Mouse (Mus musculus) limb, embryonic 15.5 days (tissue): ENCODE measurements around the gene Nme8. TPM values are rescaled to one million over a fixed set of nuclear protein-coding genes. Genes with fewer than 3 reads are reported as not detected.

Experiments
- ATAC-seq: fragments of 200-750 bp; cut with Nextera tagmentation; 2 replicates; pipeline ENCODE4 v1.8.0; 2017; ENCODE audit warnings: low read depth, moderate TSS enrichment; ENCODE audit not compliant: insufficient number of reproducible peaks, low FRiP score, low TSS enrichment
- H3K27ac ChIP-seq: fragments of 300-500 bp; sonication (generic); 2 replicates; pipeline ENCODE4 v1.5.1; 2015; ENCODE audit warnings: moderate library complexity, mild to moderate bottlenecking, inconsistent platforms
- H3K27me3 ChIP-seq: fragments of 300-500 bp; sonication (generic); 2 replicates; pipeline ENCODE4 v1.6.1; 2015; ENCODE audit warnings: inconsistent platforms
- H3K36me3 ChIP-seq: fragments of 300-500 bp; sonication (generic); 2 replicates; pipeline ENCODE4 v1.6.1; 2015; ENCODE audit warnings: inconsistent platforms
- H3K4me1 ChIP-seq: fragments of 300-500 bp; sonication (generic); 2 replicates; pipeline ENCODE4 v1.6.1; 2015; ENCODE audit warnings: inconsistent platforms
- H3K4me2 ChIP-seq: fragments of 300-500 bp; sonication (generic); 2 replicates; pipeline ENCODE4 v1.6.1; 2015; ENCODE audit warnings: mild to moderate bottlenecking, inconsistent platforms
- H3K4me3 ChIP-seq: fragments of 300-500 bp; sonication (generic); 2 replicates; pipeline ENCODE4 v1.5.1; 2015; ENCODE audit warnings: mild to moderate bottlenecking, inconsistent platforms
- H3K9ac ChIP-seq: fragments of 300-500 bp; sonication (generic); 2 replicates; pipeline ENCODE4 v1.6.1; 2015; ENCODE audit warnings: inconsistent platforms
- H3K9me3 ChIP-seq: fragments of 300-500 bp; sonication (generic); 2 replicates; pipeline ENCODE4 v1.6.1; 2016; ENCODE audit warnings: inconsistent platforms
- WGBS: fragments of 180-500 bp; shearing (Covaris S2); methylation state at CpG from one replicate; pipeline ENCODE4 v1.1.7; 2015; 5-methylcytosine and 5-hydroxymethylcytosine counted together
- polyA plus RNA-seq: library from polyadenylated mRNA; unstranded; fragments of >200 nt; fragmentation: Nextera tagmentation; extraction: Ambion mirVana; gene quantifications from 2 replicates; pipeline ENCODE4 v1.2.1, GENCODE M21; 2015

Gene Nme8
- polyA plus RNA-seq, 1 experiment from 2014 or later, result not detected

- H3K9ac ChIP-seq, result no peak overlapping the region
- H3K4me1 ChIP-seq, result no peaks in the 10 kb centered on the region
- 67% methylated on average over 3 of the region's 3 CpGs for WGBS
- no peak overlapping the region for H3K27ac ChIP-seq
- H3K4me3 ChIP-seq, result no peak overlapping the region
- ATAC-seq, result no peak
- no peak overlapping the region for H3K4me2 ChIP-seq
- H3K27me3 ChIP-seq, result no peaks in the 10 kb centered on the region
- H3K36me3 ChIP-seq, result no peaks in the 10 kb centered on the region
- H3K9me3 ChIP-seq, result no peaks in the 10 kb centered on the region
These were observed 7.6 kb downstream of the Nme8 start for GRCm38 (mm10) chr13:19689971-19690370.

DNA sequence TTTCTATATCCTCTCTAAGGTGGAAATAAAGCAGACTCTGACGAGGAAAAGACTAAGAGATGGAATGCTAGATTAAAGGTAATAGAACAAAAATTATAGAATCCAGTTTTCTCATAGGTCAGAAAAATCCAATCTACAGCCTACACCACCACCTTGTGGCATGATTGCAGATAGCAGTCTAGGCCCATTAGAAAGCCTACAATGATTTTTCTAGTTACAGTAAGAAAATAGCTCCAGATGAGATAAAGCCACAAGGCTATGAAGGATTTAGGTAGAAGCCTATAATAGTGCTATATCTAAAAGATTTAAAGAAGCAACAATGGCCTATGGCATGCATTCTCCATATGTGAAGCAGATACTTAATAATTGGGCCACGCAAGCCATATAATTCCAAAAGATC lies 13.6 kb downstream of the Nme8 start:
- H3K4me1 ChIP-seq, result 0 out of 2 replicates have a peak, but pooled peaks cover 4% of the 10 kb centered on the region
- no peak for ATAC-seq
- 47% methylated on average over 2 of the region's 2 CpGs for WGBS

GRCm38 (mm10) chr13:19682879-19683640 lies 14.5 kb downstream of the Nme8 start:
- H3K36me3 ChIP-seq, result no peaks in the 10 kb centered on the region
- no peak overlapping the region for H3K9ac ChIP-seq
- no peak overlapping the region; the same call in 1 of the 2 replicates for H3K27ac ChIP-seq
- 0 out of 2 replicates have a peak, but pooled peaks cover 4% of the 10 kb centered on the region for H3K4me1 ChIP-seq
- H3K4me3 ChIP-seq, result no peak overlapping the region
- H3K9me3 ChIP-seq, result no peaks in the 10 kb centered on the region
- ATAC-seq, result no peak
- WGBS, result 46% methylated on average over 8 of the region's 8 CpGs
- no peaks in the 10 kb centered on the region for H3K27me3 ChIP-seq
- H3K4me2 ChIP-seq, result no peak overlapping the region

More for the DNA sequence above, 13.6 kb downstream of the Nme8 start:
- no peak overlapping the region for H3K4me3 ChIP-seq
- no peak overlapping the region for H3K4me2 ChIP-seq
- H3K36me3 ChIP-seq, result no peaks in the 10 kb centered on the region
- H3K27me3 ChIP-seq, result no peaks in the 10 kb centered on the region
- no peak overlapping the region for H3K9ac ChIP-seq
- H3K27ac ChIP-seq, result no peak overlapping the region
- H3K9me3 ChIP-seq, result no peaks in the 10 kb centered on the region

DNA sequence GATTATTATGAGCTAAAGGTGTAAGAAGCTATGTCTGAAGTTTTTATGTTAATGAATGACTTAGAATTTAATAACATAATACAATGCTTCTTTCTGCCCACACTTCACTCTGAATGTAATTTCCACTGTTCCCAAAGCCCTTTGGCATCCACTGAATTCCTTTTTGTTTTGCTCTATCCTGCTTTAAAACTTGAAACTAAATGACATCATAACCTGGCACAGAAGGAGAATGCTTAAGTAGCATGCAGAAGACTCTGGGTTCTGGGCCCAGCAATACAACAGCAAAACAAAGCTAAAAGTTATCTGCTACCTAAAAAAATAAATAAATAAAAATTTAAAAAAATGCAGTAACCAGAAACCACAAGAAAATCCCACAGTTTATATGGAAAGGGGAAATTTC lies 23.0 kb downstream of the Nme8 start:
- Histone ChIP-seq H3K27ac (no peak overlapping the region), H3K4me3 (no peak overlapping the region), H3K27me3 (no peaks in the 10 kb centered on the region), H3K4me2 (no peak overlapping the region), H3K36me3 (no peaks in the 10 kb centered on the region), H3K9ac (no peak overlapping the region), H3K4me1 (no peaks in the 10 kb centered on the region), H3K9me3 (no peaks in the 10 kb centered on the region)
- ATAC-seq, result no peak

GRCm38 (mm10) chr13:19674025-19674424 lies 23.6 kb downstream of the Nme8 start:
- 83% methylated on average over 3 of the region's 3 CpGs for WGBS
- no peak overlapping the region for H3K27ac ChIP-seq

GRCm38 (mm10) chr13:19668355-19669140 lies 29.0 kb downstream of the Nme8 start:
- no peaks in the 10 kb centered on the region for H3K36me3 ChIP-seq
- no peaks in the 10 kb centered on the region for H3K4me1 ChIP-seq
- no peaks in the 10 kb centered on the region for H3K9me3 ChIP-seq
- no peak overlapping the region for H3K4me2 ChIP-seq
- no peak overlapping the region for H3K4me3 ChIP-seq
- H3K27ac ChIP-seq, result no peak overlapping the region
- H3K9ac ChIP-seq, result no peak overlapping the region
- ATAC-seq, result no peak
- no peaks in the 10 kb centered on the region for H3K27me3 ChIP-seq
- 68% methylated on average over 4 of the region's 4 CpGs for WGBS

More at GRCm38 (mm10) chr13:19674025-19674424, 23.6 kb downstream of the Nme8 start:
- Histone ChIP-seq H3K9me3 (no peaks in the 10 kb centered on the region), H3K4me2 (no peak overlapping the region), H3K36me3 (no peaks in the 10 kb centered on the region), H3K27me3 (no peaks in the 10 kb centered on the region), H3K9ac (no peak overlapping the region), H3K4me1 (no peaks in the 10 kb centered on the region), H3K4me3 (no peak overlapping the region)
- no peak for ATAC-seq

DNA sequence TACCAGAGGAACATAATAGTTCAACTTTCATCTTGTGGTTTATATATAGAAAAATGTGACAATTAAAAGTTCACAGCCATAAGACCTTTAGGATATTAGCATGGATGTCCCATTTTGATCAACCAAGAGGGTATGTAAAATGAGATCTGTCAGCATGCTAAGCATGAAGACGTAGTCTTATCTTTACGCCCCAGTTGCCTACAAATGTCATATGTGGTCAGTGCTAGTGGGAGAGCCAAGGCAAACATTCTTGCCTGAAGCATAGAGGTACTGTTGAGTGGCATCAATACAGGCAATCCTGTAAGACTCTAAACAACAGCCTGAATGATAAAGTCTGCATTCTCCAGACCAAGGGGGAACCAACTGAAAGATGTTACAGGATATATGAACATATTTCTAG lies 45.2 kb downstream of the Nme8 start:
- no peak overlapping the region for H3K9ac ChIP-seq
- H3K27ac ChIP-seq, result no peak overlapping the region
- H3K36me3 ChIP-seq, result no peaks in the 10 kb centered on the region
- no peak for ATAC-seq
- H3K27me3 ChIP-seq, result no peaks in the 10 kb centered on the region
- H3K4me1 ChIP-seq, result no peaks in the 10 kb centered on the region
- no peak overlapping the region for H3K4me2 ChIP-seq
- no peak overlapping the region for H3K4me3 ChIP-seq
- no peaks in the 10 kb centered on the region for H3K9me3 ChIP-seq
- WGBS, result 90% methylated on average over 2 of the region's 2 CpGs

GRCm38 (mm10) chr13:19649824-19650223 lies 47.8 kb downstream of the Nme8 start:
- Histone ChIP-seq H3K9me3 (no peaks in the 10 kb centered on the region), H3K4me3 (no peak overlapping the region), H3K27ac (no peak overlapping the region), H3K36me3 (no peaks in the 10 kb centered on the region), H3K4me1 (no peaks in the 10 kb centered on the region), H3K4me2 (no peak overlapping the region), H3K9ac (no peak overlapping the region), H3K27me3 (no peaks in the 10 kb centered on the region)
- 94% methylated on average over 2 of the region's 2 CpGs for WGBS
- ATAC-seq, result no peak

GRCm38 (mm10) chr13:19644225-19644624 lies 53.4 kb downstream of the Nme8 start:
- Histone ChIP-seq H3K27ac (no peak overlapping the region), H3K4me1 (no peaks in the 10 kb centered on the region), H3K4me3 (no peak overlapping the region), H3K36me3 (no peaks in the 10 kb centered on the region), H3K9ac (no peak overlapping the region), H3K9me3 (no peaks in the 10 kb centered on the region), H3K27me3 (no peaks in the 10 kb centered on the region), H3K4me2 (no peak overlapping the region)
- no peak for ATAC-seq
- 64% methylated on average over 2 of the region's 2 CpGs for WGBS

DNA sequence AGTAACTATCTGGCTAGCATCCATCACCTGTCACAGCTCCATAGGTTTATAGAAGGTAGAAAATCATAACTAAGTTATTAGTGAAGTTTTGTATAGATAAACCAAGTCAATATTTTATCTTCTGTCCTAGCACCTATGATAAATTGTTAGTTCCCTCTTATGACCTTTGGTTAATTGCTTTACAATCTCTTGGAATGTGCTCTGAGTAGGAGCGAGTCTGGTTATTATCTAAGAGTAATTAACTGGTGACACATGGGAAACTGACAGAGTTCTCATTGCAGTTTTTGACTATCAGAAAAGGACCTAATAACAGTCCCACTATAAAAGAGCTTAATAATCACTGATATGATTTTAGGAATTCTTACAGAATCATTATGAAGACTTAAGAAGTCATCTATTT lies 54.1 kb downstream of the Nme8 start:
- Histone ChIP-seq H3K9me3 (no peaks in the 10 kb centered on the region), H3K27me3 (no peaks in the 10 kb centered on the region), H3K9ac (no peak overlapping the region), H3K4me2 (no peak overlapping the region), H3K4me1 (no peaks in the 10 kb centered on the region), H3K36me3 (no peaks in the 10 kb centered on the region), H3K27ac (no peak overlapping the region), H3K4me3 (no peak overlapping the region)
- no peak for ATAC-seq
- WGBS, result 14% methylated on average over 1 of the region's 1 CpGs

- Histone ChIP-seq H3K27me3 (no peaks in the 10 kb centered on the region), H3K9me3 (no peaks in the 10 kb centered on the region), H3K4me2 (no peak overlapping the region), H3K27ac (no peak overlapping the region), H3K36me3 (no peaks in the 10 kb centered on the region), H3K9ac (no peak overlapping the region), H3K4me3 (no peak overlapping the region), H3K4me1 (no peaks in the 10 kb centered on the region)
- no peak for ATAC-seq
- WGBS, result 68% methylated on average over 2 of the region's 2 CpGs
These were observed 57.3 kb downstream of the Nme8 start for GRCm38 (mm10) chr13:19640203-19640851.

- no peaks in the 10 kb centered on the region for H3K36me3 ChIP-seq
- no peaks in the 10 kb centered on the region for H3K4me1 ChIP-seq
- WGBS, result 69% methylated on average over 4 of the region's 4 CpGs
- no peaks in the 10 kb centered on the region for H3K27me3 ChIP-seq
- no peak for ATAC-seq
- H3K9me3 ChIP-seq, result no peaks in the 10 kb centered on the region
- no peak overlapping the region for H3K4me3 ChIP-seq
- no peak overlapping the region for H3K9ac ChIP-seq
- H3K27ac ChIP-seq, result no peak overlapping the region
- no peak overlapping the region for H3K4me2 ChIP-seq
These were observed 61.5 kb downstream of the Nme8 start for GRCm38 (mm10) chr13:19636131-19636530.
